Mouse (Mus musculus) Muller cell, postnatal 12 days (primary cell): ENCODE measurements around the gene Vrk1.

Source experiments
- DNase-seq: peaks from one replicate; pipeline ENCODE4 v3.0.0-alpha.2; 2015; ENCODE audit errors: inconsistent ontology term

Vrk1 gene

DNA sequence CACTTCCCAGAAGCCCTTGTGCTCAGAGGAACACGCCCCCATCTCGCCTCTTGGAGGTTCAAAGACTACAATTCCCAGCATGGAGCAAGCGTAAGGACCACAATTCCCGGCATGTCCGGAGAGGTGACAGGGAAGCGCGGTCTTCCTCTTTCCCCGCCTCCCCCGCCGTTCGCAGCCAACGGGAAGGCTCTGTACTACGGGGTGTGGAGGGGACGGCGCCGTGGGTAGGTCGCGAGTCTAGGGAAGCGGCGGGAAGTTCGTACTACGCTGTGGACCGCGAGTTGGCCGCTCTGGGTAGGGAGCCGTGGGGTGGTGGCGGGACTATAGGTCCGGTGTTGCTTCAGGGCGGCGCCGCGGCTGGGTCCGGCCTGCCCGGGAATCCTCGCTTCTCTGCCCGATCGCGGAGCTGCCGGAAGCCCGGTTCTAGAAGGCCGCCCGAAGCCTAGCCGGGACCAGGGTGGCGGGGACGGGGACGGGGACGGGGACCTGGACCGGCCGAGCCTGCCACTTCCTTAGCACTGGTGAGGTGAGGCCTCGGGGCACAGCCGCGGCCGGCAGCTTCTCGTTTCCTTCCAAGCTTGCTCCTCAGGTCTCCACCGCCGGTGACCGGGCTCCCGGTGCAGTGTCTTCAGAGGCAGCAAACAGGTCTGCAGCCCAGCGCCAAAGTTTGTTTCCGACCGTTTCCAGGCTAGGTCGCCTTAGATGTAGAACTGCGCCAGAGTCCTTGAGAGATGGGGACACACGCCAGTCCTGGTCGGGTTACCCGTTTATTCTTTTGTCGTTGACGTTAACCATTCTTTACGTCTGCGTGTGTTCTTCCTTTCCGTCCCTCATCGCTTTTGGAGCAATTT lies at the start of gene Vrk1:
Vrk1 (plus strand) TSS at position 164 of the 851 bp plus-strand sequence.
- DNase-seq: peak; percentile 99

- DNase-seq: peak; percentile 11
Observed at GRCm38 (mm10) chr12:105960592-105961330, 49.3 kb upstream of the Vrk1 start.

- no peak for DNase-seq
Observed at GRCm38 (mm10) chr12:105961667-105962066, 48.4 kb upstream of the Vrk1 start.

DNA sequence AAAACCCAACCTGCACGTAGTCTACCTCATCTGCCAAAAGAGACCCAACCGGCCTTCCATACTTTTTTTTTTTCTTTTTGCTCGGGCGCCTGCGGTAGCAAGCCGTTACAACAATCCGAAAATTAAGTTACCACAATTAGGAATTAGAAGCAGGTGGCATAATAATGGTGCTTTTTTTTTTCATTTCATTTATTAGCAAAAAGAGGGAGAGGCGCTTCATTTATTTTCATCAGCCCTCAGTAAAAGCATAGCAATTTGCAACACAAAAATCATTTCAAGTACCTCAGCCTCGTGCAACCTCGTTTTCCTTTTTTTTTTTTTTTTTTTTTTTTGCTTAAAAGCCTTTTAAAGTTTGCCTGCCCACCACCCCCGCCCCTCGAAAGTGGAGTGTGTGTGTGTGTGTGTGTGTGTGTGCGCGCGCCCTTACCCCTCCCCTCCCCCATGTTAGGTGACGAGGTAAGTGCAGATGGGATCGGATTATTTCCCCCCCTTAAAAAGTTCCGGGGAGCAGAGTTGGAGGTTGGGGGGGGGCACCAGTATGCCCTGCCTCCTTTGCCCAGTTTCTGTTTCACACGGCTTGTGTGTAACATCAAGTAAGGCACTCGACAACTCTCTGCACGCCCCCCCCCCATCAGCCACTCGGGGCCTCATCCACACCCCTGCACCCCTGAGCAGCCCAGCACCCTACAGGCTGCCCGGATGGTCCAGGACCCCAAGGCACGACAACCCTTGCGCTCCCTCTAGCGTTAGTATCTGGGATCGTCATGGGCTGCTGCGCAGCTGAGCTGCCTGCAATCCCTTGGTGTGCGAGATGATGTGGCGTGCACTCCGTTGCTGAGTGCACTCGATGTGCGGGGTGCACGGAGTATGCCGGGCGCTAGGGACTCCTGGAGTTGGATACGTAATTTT lies 47.7 kb upstream of the Vrk1 start:
- peak; percentile 84 for DNase-seq

DNA sequence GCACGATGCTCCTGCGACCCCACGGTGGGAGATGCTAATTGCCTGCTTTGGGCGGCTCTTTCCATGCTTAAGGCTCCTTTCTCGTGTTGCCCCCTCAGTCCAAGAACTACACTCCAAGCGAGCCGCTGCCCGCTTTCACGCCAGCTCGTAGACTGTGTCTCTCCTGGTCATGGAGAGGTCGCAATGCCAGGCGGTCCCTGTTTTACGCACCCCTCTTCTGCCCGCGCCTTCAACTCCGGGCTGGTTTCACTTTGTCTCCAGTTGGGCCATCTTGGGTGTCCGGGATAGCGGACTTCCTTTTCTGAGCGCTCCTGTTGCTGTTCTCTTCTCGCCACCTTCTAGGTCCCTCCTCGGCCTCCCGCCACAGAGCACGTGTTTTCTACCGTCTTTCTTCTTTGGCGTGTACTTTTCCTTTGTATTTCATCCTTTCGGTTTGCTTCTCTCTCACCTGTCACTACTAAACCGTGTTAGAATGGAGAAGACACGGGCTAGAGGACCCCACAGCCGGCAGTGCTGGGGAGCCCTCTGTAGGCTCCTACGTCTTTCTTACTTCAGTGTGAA lies 46.9 kb upstream of the Vrk1 start:
- no peak for DNase-seq

- no peak for DNase-seq
Observed at GRCm38 (mm10) chr12:105966887-105967637, 43.0 kb upstream of the Vrk1 start.

DNA sequence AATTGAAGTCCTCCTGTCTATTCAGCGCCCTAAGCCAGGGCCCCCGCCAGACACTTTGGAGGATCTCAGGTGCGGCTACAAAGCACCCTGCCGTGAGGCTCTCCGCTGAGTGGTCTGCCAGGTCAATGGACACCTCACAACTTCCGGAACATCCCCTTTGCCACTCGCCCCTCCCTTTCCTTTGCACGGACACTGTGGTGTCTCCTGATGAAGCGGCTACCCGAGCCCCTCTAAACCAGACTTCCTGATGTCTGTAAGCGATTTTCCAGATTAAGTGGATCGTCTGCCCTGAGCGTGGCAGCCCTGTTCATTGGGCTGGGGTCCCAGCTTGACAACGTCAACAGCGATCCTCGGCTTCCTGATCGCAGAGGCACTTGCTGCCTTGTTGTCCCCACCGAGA lies 42.2 kb upstream of the Vrk1 start:
- DNase-seq: no peak

- no peak for DNase-seq
Observed at GRCm38 (mm10) chr12:105971182-105971581, 38.8 kb upstream of the Vrk1 start.

- DNase-seq: no peak
Observed at GRCm38 (mm10) chr12:105972673-105973072, 37.4 kb upstream of the Vrk1 start.

- peak; percentile 57 for DNase-seq
Observed at GRCm38 (mm10) chr12:105973691-105974090, 36.3 kb upstream of the Vrk1 start.

DNA sequence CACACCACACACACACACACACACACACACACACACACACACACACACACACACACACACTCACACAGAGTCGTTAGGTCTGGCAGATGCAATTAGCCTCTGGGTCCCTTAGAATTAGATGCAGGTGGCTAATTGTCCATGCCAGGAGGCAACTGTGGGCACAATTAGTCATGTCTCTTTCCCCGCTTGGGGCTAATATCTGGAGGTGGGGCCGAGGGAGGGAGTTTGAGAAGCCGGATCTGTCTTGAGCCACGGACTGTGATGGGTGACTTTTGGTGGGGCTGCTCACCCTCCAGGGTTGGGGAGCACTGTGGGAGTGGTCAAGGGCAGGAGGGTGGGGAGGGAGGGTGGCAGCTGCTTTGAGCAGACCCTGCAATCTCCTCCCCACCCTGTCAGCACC lies 35.9 kb upstream of the Vrk1 start:
- peak; percentile 67 for DNase-seq

- DNase-seq: peak; percentile 46
Observed at GRCm38 (mm10) chr12:105981121-105981973, 28.7 kb upstream of the Vrk1 start.

DNA sequence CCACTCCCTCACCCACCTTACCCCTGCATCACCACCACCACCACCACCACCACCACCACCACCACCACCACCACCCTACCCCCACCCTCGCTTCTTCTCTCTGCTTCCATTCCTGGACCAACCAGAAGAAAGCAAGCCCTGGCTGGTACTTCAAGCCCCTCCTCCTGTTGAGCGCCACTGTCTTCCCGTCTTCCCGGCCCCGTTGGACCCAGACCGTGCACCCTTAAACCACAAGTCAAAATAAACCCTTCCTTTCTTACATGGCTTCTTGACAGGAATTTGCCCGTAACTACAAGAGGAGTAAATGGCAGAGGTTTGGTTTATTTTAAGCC lies 28.1 kb upstream of the Vrk1 start:
- no peak for DNase-seq

- DNase-seq: no peak
Observed at GRCm38 (mm10) chr12:105982598-105982997, 27.4 kb upstream of the Vrk1 start.

- DNase-seq: no peak
Observed at GRCm38 (mm10) chr12:105983499-105983898, 26.5 kb upstream of the Vrk1 start.

- DNase-seq: no peak
Observed at GRCm38 (mm10) chr12:105988434-105988833, 21.6 kb upstream of the Vrk1 start.

DNA sequence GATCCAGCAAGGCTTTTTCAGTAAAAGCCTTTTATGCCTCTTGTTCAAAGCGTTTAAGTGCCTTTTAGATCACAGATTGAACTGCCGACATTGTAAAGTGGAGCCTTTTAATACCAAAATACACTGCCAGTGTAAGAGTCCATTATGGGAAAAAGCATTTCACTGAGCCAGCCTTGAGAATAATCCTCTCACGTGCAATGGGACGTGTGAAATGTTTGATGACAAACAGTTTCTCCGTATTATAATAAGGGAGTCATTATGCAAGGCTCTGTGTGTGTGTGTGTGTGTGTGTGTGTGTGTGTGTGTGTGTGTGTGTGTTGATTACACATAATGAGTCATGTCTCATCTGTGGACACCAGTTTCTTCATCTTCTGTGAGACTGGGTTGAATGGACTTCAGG lies 17.3 kb upstream of the Vrk1 start:
- peak; percentile 9 for DNase-seq

DNA sequence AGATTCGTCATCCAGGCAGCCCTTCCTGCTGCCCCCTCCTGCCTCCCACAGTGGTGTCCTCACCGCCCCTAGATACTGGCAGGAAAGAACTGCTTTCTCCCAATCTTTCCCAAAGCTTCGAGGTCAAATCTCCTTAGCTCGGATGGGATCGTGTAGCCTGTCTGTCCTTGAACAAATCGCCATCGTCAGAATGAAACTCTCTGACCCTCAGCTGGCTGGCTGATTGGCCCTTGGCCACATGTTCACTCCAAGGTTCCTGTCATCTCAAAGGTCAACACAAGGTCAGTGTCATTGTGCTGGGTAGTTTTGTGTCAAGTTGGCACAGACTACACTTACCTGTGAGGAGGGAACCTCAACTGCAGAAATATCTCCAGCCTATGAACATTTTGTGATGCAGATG lies 16.7 kb upstream of the Vrk1 start:
- DNase-seq: no peak

- no peak for DNase-seq
Observed at GRCm38 (mm10) chr12:105995940-105996339, 14.1 kb upstream of the Vrk1 start.
